Mouse (Mus musculus): ENCODE measurements around the gene Rpl18a. TPM values are rescaled to one million over a fixed set of nuclear protein-coding genes. Genes with fewer than 3 reads are reported as not detected.

The Rpl18a gene
- total RNA-seq (2021) = 1,000 to 10,000 TPM; 1,717 to 1,755 TPM
- long read RNA-seq, experiment 1, transcript Rpl18a-201 (5 exons, 1,260 nt) = major isoform, 524 of 3,062 reads
- long read RNA-seq, experiment 1, transcript Rpl18a-208 (5 exons, 576 nt) = minor isoform, 5 of 3,062 reads
- long read RNA-seq, experiment 1, partial matches to known transcripts = 2,525 of 3,062 reads
- long read RNA-seq, experiment 1, other reads (novel, unspliced or antisense) = 6 of 3,062 reads
- long read RNA-seq, experiment 2, transcript Rpl18a-201 (5 exons, 1,260 nt) = major isoform, 428 of 2,847 reads
- long read RNA-seq, experiment 2, partial matches to known transcripts = 2,416 of 2,847 reads
- long read RNA-seq, experiment 2, other reads (novel, unspliced or antisense) = 2 of 2,847 reads

- peak; percentile 94 for DNase-seq
Measured at GRCm38 (mm10) chr8:70897021-70897680, at the start of gene Rpl18a. TSS of gene Rpl18a (minus strand) at chr8:70897412.

- DNase-seq = no peak
Measured at GRCm38 (mm10) chr8:70943187-70943586, 46.0 kb upstream of the Rpl18a start.

- no peak for DNase-seq
Measured at GRCm38 (mm10) chr8:70941478-70941877, 44.3 kb upstream of the Rpl18a start.

- no peak for DNase-seq
Measured at GRCm38 (mm10) chr8:70937200-70937599, 40.0 kb upstream of the Rpl18a start.

- DNase-seq = no peak
Measured at GRCm38 (mm10) chr8:70934786-70935185, 37.6 kb upstream of the Rpl18a start.

- no peak for DNase-seq
Measured at GRCm38 (mm10) chr8:70933036-70933435, 35.8 kb upstream of the Rpl18a start.

GRCm38 (mm10) chr8:70931731-70932130, 34.5 kb upstream of the Rpl18a start:
- no peak for DNase-seq

- DNase-seq = no peak
Measured at GRCm38 (mm10) chr8:70928778-70929322, 31.6 kb upstream of the Rpl18a start.

GRCm38 (mm10) chr8:70928096-70928495, 30.9 kb upstream of the Rpl18a start:
- no peak for DNase-seq

GRCm38 (mm10) chr8:70926396-70926795, 29.2 kb upstream of the Rpl18a start:
- DNase-seq = no peak

GRCm38 (mm10) chr8:70925754-70926153, 28.5 kb upstream of the Rpl18a start:
- DNase-seq = no peak

- DNase-seq = no peak
Measured at GRCm38 (mm10) chr8:70924151-70924550, 26.9 kb upstream of the Rpl18a start.

- DNase-seq = peak; percentile 32
Measured at GRCm38 (mm10) chr8:70920049-70920922, 23.1 kb upstream of the Rpl18a start.

- no peak for DNase-seq
Measured at GRCm38 (mm10) chr8:70914704-70915103, 17.5 kb upstream of the Rpl18a start.

- DNase-seq = no peak
Measured at GRCm38 (mm10) chr8:70913523-70913922, 16.3 kb upstream of the Rpl18a start.

GRCm38 (mm10) chr8:70912955-70913354, 15.7 kb upstream of the Rpl18a start:
- no peak for DNase-seq

- DNase-seq = no peak
Measured at GRCm38 (mm10) chr8:70911596-70911995, 14.4 kb upstream of the Rpl18a start.

GRCm38 (mm10) chr8:70907518-70907917, 10.3 kb upstream of the Rpl18a start:
- DNase-seq = no peak

- DNase-seq = peak; percentile 86
Measured at GRCm38 (mm10) chr8:70905831-70906736, 8.9 kb upstream of the Rpl18a start, which contains the start of gene Map1s. TSS of gene Map1s (plus strand) at chr8:70905932.

GRCm38 (mm10) chr8:70905463-70905830, 8.2 kb upstream of the Rpl18a start:
- DNase-seq = no peak

GRCm38 (mm10) chr8:70904532-70904931, 7.3 kb upstream of the Rpl18a start:
- no peak for DNase-seq
